Mouse (Mus musculus) neural tube, embryonic 12.5 days (tissue): ENCODE results near the gene Mdk. TPM values are rescaled to one million over a fixed set of nuclear protein-coding genes. Genes with fewer than 3 reads are reported as not detected.

Experiments
- ATAC-seq: fragments of 200-750 bp; cut with Nextera tagmentation; 2 replicates; pipeline ENCODE4 v1.8.0; 2017; ENCODE audit warnings: low read depth, mild to moderate bottlenecking, moderate TSS enrichment, moderate library complexity; ENCODE audit not compliant: low FRiP score
- H3K27ac ChIP-seq: fragments of 300-500 bp; sonication (generic); 2 replicates; pipeline ENCODE4 v1.5.1; 2016
- H3K27me3 ChIP-seq: fragments of 300-500 bp; sonication (generic); replicated peaks from 2 replicates; pipeline ENCODE4 v1.6.1; 2016; ENCODE audit warnings: mild to moderate bottlenecking
- H3K36me3 ChIP-seq: fragments of 300-500 bp; sonication (generic); 2 replicates; pipeline ENCODE4 v1.6.1; 2016; ENCODE audit warnings: mild to moderate bottlenecking
- H3K4me1 ChIP-seq: fragments of 300-500 bp; sonication (generic); 2 replicates; pipeline ENCODE4 v1.6.1; 2016
- H3K4me2 ChIP-seq: fragments of 300-500 bp; sonication (generic); replicated peaks from 2 replicates; pipeline ENCODE4 v1.6.1; 2016; ENCODE audit warnings: mild to moderate bottlenecking
- H3K4me3 ChIP-seq: fragments of 300-500 bp; sonication (generic); 2 replicates; pipeline ENCODE4 v1.5.1; 2016
- H3K9ac ChIP-seq: fragments of 300-500 bp; sonication (generic); 2 replicates; pipeline ENCODE4 v1.6.1; 2016; ENCODE audit warnings: mild to moderate bottlenecking
- H3K9me3 ChIP-seq: fragments of 300-500 bp; sonication (generic); 2 replicates; pipeline ENCODE4 v1.6.1; 2016; ENCODE audit warnings: mild to moderate bottlenecking
- WGBS: fragments of 180-500 bp; shearing (Covaris S2); methylation state at CpG from one replicate; pipeline ENCODE4 v1.1.7; 2016; 5-methylcytosine and 5-hydroxymethylcytosine counted together
- polyA plus RNA-seq: library from polyadenylated mRNA; unstranded; fragments of >200 nt; fragmentation: Nextera tagmentation; extraction: Ambion mirVana; gene quantifications from 2 replicates; pipeline ENCODE4 v1.2.1, GENCODE M21; 2016

Mdk gene
- polyA plus RNA-seq, 1 experiment from 2014 or later, result 774 TPM

DNA sequence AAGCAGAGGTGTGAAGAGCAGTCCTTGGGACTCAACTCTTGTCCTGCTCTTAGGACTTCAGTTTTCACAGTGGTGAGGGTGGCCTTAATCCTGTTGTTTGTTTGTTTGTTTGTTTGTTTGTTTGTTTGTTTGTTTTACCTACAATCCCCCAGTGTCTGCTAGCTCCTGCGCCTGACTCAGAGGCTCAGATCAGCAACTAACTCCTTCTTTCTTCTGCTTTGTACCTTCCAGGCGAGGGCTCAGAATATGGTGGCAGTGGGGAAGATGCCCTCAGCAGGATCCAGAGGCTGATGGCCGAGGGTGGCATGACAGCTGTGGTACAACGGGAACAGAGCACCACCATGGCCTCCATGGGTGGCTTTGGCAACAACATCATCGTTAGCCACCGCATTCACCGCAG lies 15.0 kb downstream of the Mdk start:
- 90% methylated on average over 7 of the region's 7 CpGs for WGBS
- no peaks in the 10 kb centered on the region for H3K9me3 ChIP-seq

DNA sequence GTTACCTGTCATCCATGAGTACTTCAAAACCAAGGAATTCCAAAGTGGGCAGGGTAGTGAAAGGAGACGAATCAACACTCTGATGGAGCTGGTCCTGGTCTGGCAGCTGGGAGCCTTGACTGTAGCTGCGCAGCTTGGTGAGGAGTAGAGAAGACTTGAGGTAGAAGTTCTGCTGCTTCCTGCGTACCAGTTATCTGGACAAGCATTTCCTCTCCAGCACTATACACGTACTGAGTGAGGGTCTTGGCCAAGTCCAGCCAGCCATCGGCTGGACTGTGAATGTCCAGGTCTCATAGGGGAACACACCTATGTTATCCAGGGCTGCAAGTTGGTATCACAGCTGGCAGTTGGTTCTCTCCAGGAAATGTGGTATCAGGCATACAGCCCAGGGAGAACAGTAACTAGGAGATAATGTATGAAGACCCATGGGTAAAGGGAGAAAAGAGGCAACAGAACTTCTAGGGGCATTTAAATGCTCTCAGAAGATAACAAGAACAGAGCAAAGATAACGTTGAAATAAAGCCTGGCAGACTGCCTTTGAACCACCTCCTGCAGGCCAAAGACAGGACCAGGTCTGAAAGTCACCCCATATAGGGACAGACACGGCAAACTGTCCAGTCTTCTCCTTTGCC lies 15.6 kb downstream of the Mdk start:
- no peak for ATAC-seq
- Histone ChIP-seq H3K36me3 (peaks cover 75% of the 10 kb centered on the region), H3K9ac (no peak overlapping the region), H3K4me2 (no peak overlapping the region), H3K27ac (no peak overlapping the region), H3K4me1 (peaks cover 2% of the 10 kb centered on the region), H3K27me3 (peaks cover 13% of the 10 kb centered on the region), H3K4me3 (no peak overlapping the region), H3K9me3 (no peaks in the 10 kb centered on the region)
- 91% methylated on average over 7 of the region's 7 CpGs for WGBS

More for the DNA sequence above, 15.0 kb downstream of the Mdk start:
- H3K27me3 ChIP-seq, result peaks cover 19% of the 10 kb centered on the region
- peaks cover 6% of the 10 kb centered on the region for H3K4me1 ChIP-seq
- ATAC-seq, result no peak
- no peak overlapping the region for H3K4me2 ChIP-seq
- no peak overlapping the region for H3K9ac ChIP-seq
- H3K4me3 ChIP-seq, result no peak overlapping the region
- peaks cover 68% of the 10 kb centered on the region for H3K36me3 ChIP-seq
- H3K27ac ChIP-seq, result no peak overlapping the region

DNA sequence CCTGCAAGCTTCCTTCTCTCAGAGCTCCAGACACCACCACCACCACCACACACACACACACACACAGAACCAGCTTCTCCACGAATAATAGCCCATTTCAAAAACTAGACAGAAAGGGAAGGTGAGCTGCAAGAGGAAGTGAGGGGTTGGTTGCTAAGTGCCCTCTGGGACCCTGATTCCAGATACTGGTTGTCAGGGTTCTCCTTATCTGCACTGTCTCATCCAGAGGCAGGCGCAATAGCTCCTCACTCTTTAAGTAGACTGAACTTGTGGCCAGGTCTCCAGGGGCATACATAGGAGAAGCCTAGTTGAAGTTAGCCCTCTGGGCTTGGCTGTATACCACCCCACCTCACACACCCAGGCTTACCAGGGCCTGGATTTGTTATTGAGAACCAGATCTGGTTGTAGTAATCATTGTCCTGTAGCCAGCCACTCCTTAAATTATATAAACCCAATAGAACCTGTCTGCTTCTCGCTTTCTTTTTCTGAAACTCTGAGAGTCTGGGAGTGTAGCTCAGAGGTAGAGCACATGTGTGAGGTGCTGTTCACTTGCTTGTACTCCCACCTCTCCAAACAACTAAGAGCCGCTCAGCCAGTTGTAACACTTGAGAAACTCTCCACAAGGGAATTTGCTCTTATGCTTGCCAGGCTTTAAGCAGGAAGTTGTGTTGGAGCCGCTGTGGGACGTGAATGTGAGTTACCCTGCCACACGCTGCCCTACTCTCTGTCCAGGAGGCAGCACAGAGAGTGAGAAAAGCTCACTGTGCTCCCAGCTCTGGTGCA lies 18.6 kb downstream of the Mdk start:
- Histone ChIP-seq H3K36me3 (peaks cover 89% of the 10 kb centered on the region), H3K4me3 (no peak overlapping the region), H3K27me3 (no peaks in the 10 kb centered on the region), H3K27ac (no peak overlapping the region), H3K9me3 (no peaks in the 10 kb centered on the region), H3K4me2 (no peak overlapping the region), H3K4me1 (no peaks in the 10 kb centered on the region), H3K9ac (no peak overlapping the region)
- WGBS, result 90% methylated on average over 7 of the region's 7 CpGs
- no peak for ATAC-seq

DNA sequence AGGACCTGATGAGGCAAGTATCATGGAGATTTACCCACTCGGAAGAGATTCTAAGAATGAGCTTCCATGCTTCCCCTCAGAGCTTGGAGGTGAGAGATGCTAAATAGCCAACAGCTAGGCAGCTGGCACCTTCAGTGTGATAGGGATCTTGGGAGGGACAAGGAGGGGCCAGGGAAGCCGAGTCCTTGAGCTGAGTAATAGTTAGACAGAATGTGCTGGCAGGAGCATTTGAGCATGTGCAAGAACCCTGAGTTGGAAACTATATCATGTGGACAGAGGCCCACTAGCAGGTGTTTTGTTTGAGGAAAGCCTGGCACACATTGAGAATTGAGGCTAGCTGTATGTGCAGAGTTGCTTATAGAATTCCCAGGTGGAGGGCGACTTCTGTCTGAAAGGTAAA lies 19.5 kb downstream of the Mdk start:
- ATAC-seq, result no peak
- Histone ChIP-seq H3K27ac (no peak overlapping the region), H3K9me3 (no peaks in the 10 kb centered on the region), H3K4me3 (no peak overlapping the region), H3K36me3 (peaks cover 80% of the 10 kb centered on the region), H3K4me2 (no peak overlapping the region), H3K27me3 (no peaks in the 10 kb centered on the region), H3K4me1 (no peaks in the 10 kb centered on the region), H3K9ac (no peak overlapping the region)
- 82% methylated on average over 3 of the region's 3 CpGs for WGBS

DNA sequence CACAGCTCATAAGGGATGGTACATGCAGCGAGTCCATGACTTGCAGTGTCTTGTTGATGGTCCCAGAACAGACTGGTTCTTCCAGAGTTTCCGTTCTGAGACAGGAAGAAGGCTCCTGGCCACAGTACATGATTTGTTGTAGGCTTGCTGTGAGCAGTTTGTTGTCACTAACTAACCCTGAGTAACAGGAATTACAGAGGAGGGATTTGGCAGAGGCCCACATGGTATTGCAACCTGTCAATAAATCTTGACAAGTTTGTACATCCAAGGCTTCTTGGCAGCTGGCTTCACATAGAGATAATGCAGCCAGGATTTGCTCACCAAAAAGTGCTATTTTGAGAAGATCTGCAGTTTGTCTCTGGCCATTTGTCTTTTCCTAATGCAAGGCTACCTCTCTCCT lies 26.0 kb downstream of the Mdk start:
- 95% methylated on average over 2 of the region's 2 CpGs for WGBS
- peaks cover 6% of the 10 kb centered on the region; the same call in 1 of the 2 replicates for H3K4me1 ChIP-seq
- peaks cover 16% of the 10 kb centered on the region for H3K36me3 ChIP-seq
- H3K27ac ChIP-seq, result no peak overlapping the region
- H3K9ac ChIP-seq, result no peak overlapping the region
- no peak overlapping the region for H3K4me3 ChIP-seq
- H3K9me3 ChIP-seq, result no peaks in the 10 kb centered on the region
- no peak for ATAC-seq
- no peaks in the 10 kb centered on the region for H3K27me3 ChIP-seq
- no peak overlapping the region for H3K4me2 ChIP-seq

DNA sequence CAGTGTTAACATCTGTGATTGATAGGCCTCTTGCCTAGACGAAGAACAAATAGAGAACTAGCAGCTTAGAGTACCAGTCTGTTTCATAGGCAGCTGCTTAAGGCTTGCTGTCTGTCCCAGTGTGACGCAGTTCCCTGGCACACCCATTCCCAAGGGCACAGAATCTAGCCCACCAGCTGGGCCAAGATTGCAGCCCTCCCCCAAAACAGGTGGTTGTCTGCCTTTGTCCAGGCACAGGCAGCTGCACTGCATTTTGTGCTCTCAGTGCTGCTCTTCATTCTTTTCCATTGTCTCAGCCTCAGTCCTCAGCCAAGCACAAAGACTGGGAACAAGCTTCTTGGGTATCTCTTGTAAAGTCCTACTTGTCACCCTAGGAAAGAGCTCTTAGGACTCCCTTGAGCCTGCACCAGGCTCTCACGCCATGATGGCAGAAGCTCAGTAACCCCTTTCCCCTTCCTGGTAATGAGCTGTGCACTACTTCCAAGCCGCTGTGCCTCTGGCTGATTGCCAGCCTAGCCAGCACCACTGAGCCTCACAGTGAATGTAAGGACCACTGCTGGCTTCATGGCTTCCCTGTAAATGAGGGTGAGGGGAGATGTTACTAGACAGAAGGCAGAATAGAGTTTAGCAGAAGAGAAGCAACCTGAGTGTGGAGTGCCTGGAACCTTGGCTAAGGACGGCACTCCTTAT lies 27.3 kb downstream of the Mdk start:
- peaks cover 6% of the 10 kb centered on the region; the same call in 1 of the 2 replicates for H3K4me1 ChIP-seq
- ATAC-seq, result peak; percentile 71
- no peak overlapping the region for H3K9ac ChIP-seq
- H3K4me3 ChIP-seq, result no peak overlapping the region
- H3K9me3 ChIP-seq, result no peaks in the 10 kb centered on the region
- H3K4me2 ChIP-seq, result no peak overlapping the region
- peaks cover 11% of the 10 kb centered on the region for H3K36me3 ChIP-seq
- 0 out of 2 replicates have a peak overlapping the region, but pooled peaks have one; percentile 16 for H3K27ac ChIP-seq
- H3K27me3 ChIP-seq, result no peaks in the 10 kb centered on the region
- WGBS, result 52% methylated on average over 5 of the region's 5 CpGs

DNA sequence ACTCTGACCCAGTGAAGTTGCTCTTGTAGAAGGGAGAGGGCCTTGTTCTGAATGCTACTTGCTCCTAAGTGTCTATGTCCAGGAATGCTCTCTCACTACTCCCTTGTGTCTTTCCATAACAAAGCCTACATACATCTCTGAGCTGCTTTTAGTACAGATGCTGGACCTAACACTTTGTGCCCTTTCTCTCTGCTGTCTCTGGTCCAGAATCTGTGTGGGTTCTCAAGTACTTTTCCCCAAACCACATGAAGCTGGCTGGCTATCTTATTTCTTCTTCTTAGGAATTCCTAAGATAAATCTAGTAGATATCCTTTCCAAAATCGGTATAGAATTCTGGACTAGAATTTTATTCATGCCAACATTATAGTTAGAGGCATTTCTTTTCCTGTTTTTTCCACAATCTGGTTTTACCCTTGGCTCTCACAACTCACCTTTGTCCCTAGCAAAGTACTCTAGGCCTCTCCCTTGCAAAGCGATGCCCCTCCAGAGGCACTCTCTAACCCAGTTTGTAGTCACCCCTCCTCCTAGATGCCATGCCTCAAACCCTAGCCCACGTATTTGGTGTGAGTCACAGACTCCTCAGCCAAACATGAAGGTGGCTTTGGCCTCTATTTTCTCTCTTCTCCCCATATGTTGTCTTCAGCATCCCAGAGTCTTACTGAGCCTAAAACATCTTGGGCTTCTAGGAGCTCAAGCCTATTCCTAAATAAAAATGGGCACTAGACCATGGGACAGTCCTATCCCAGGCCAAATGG lies 28.7 kb downstream of the Mdk start:
- Histone ChIP-seq H3K27ac (no peak overlapping the region), H3K4me1 (peaks cover 6% of the 10 kb centered on the region; the same call in 1 of the 2 replicates), H3K9me3 (no peaks in the 10 kb centered on the region), H3K4me3 (no peak overlapping the region), H3K4me2 (no peak overlapping the region), H3K36me3 (peaks cover 7% of the 10 kb centered on the region), H3K27me3 (no peaks in the 10 kb centered on the region), H3K9ac (no peak overlapping the region)
- 92% methylated on average over 3 of the region's 3 CpGs for WGBS
- ATAC-seq, result no peak

DNA sequence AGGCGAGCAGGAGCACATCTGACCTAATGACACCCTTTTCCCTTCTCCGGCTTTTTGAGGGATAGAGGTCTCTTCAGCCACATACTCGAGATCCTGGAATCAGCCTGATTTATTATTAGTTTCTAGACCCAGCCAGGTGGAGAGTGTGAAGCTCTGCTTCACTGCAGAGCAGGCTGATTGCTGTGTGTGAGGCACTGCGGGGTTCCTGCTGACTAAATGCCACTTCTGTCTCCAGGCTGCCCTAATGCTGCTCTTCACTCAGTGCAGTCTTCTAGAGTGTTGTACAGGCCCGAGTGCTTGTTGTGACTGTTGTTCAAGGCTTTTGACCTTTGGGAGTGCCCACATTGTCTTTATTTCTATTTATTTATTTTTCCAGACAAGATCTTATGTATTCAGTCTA lies 29.8 kb downstream of the Mdk start:
- Histone ChIP-seq H3K27ac (no peak overlapping the region), H3K4me2 (no peak overlapping the region), H3K4me3 (no peak overlapping the region), H3K9me3 (no peaks in the 10 kb centered on the region), H3K36me3 (peaks cover 7% of the 10 kb centered on the region), H3K27me3 (no peaks in the 10 kb centered on the region), H3K9ac (no peak overlapping the region), H3K4me1 (peaks cover 6% of the 10 kb centered on the region; the same call in 1 of the 2 replicates)
- 62% methylated on average over 5 of the region's 5 CpGs for WGBS
- no peak for ATAC-seq

DNA sequence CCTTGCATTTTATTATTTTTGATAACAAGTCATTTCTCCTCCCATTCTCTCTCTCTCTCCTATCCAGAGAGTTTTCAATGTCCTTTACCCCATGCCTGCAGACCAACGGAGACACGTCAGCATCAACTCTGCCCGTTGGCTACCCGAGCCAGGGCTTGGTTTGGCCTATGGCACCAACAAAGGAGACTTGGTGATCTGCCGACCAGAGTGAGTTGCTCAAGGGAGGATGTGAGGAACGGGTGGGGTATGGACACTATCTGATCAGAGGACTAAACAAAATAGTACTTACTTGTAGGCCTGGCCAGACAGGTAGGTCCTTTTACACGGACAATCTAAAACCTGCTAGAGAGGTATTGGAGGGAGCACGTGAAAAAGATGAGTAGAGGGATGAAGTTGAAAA lies 31.7 kb downstream of the Mdk start:
- ATAC-seq, result no peak
- WGBS, result 93% methylated on average over 8 of the region's 8 CpGs

DNA sequence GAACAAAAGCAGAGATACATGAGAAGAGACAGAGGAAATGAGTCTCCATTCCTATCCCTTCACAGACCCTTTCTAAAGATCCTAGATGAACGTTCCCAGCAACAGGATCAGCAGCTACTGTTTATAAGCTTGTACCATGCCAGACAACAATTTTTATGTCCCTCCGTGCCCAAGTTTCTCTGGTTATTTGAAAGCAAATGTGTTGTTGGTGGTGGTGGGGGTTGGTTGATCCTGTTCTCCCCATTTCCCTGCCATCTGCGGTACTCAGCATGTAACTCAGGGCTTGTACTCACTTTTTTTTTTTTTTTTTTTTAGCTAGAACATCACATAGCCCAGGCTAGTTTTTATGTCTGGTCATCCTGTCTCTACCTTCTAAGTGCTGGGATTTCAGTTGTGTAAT lies 33.0 kb downstream of the Mdk start:
- no peak overlapping the region for H3K4me2 ChIP-seq
- 94% methylated on average over 3 of the region's 3 CpGs for WGBS
- ATAC-seq, result no peak

More for the DNA sequence above, 31.7 kb downstream of the Mdk start:
- Histone ChIP-seq H3K27me3 (no peaks in the 10 kb centered on the region), H3K4me3 (no peak overlapping the region), H3K36me3 (peaks cover 7% of the 10 kb centered on the region), H3K9me3 (no peaks in the 10 kb centered on the region), H3K4me2 (no peak overlapping the region), H3K27ac (no peak overlapping the region), H3K4me1 (peaks cover 6% of the 10 kb centered on the region; the same call in 1 of the 2 replicates), H3K9ac (no peak overlapping the region)

DNA sequence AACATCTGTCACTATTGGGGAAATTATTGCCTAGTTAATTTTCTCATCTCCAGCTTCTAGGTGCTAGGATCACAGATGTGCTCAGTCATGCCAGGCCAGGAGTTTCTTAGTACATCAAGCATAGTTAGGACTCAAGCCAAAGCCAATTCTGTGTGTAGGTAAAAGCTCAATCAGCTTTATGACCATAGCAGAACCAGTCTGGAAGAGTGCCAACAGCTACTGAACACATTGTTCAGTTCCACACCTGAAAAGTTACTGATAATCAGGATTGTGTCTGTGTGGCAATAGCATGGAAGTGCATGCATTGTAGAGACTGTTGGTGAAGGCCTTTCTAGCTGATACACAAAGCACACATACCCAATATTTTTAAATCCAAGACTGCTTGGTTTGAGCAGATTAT lies 34.1 kb downstream of the Mdk start:
- Histone ChIP-seq H3K36me3 (peaks cover 7% of the 10 kb centered on the region), H3K4me1 (no peaks in the 10 kb centered on the region), H3K9me3 (no peaks in the 10 kb centered on the region), H3K27ac (no peak overlapping the region), H3K4me3 (no peak overlapping the region), H3K27me3 (no peaks in the 10 kb centered on the region), H3K9ac (no peak overlapping the region), H3K4me2 (no peak overlapping the region)
- ATAC-seq, result no peak

More for the DNA sequence above, 33.0 kb downstream of the Mdk start:
- Histone ChIP-seq H3K36me3 (peaks cover 7% of the 10 kb centered on the region), H3K9ac (no peak overlapping the region), H3K4me1 (no peaks in the 10 kb centered on the region), H3K9me3 (no peaks in the 10 kb centered on the region), H3K27me3 (no peaks in the 10 kb centered on the region), H3K27ac (no peak overlapping the region), H3K4me3 (no peak overlapping the region)

DNA sequence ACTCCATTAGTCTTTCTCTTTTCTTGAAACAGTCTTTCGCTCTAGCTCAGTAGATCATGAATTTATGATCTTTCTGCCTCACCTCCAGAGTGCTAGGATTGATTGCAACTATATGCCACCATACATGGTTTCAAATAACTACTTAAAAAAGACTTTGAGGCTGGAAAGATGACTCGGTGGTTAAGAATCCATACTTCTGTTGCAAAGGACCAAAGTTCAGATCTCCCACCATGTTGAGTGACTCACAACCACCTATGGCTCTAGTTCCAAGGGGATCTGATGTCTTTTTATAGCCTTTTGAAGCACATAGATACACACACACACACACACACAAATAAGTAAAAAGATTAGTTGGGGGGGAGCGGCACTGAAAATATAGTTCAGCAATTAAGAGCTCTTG lies 36.7 kb downstream of the Mdk start:
- H3K9me3 ChIP-seq, result no peaks in the 10 kb centered on the region
- peaks cover 7% of the 10 kb centered on the region for H3K36me3 ChIP-seq
- H3K27me3 ChIP-seq, result no peaks in the 10 kb centered on the region
- H3K4me3 ChIP-seq, result no peak overlapping the region
- H3K27ac ChIP-seq, result no peak overlapping the region
- WGBS, result 98% methylated on average over 3 of the region's 3 CpGs
- no peak overlapping the region for H3K9ac ChIP-seq
- no peaks in the 10 kb centered on the region for H3K4me1 ChIP-seq
- H3K4me2 ChIP-seq, result no peak overlapping the region
- no peak for ATAC-seq
